ENCODE assay signal across 35 mouse cellular contexts in the genomic region with DNA sequence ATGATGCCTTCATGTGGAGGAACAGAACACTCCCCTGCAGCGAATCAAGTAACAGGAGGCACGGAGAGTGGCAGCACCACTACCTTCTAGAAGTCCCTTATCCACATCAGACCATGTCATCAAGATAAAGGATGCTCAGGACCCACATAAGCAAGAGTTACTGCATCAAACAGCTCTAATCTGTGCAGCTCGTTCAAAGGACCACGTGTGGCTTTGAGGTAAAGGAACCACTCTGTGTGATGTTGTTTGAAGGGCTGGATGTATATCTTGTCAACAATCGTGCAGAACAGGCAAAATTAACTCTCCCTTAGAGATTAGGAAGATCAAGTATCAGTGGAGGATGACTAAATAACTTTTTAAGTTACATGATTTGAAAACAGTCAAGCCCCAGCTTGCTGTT.
"Had no signal": no experiment of that assay in that cellular context is flagged by ENCODE, and none has a peak within 500 bp of the region (broad histone marks: within the 10 kb centered on the region; RNA-seq: fewer than 3 reads in every experiment).

No protein-coding gene starts in this region.

- H3K9me3 ChIP-seq: heart, embryonic 10.5 days; heart, embryonic 12.5 days; heart, embryonic 15.5 days; hindbrain, embryonic 10.5 days; hindbrain, embryonic 15.5 days; intestine, embryonic 15.5 days; kidney, embryonic 15.5 days had no signal

- H3K36me3 ChIP-seq: heart, embryonic 10.5 days; heart, embryonic 12.5 days; heart, embryonic 13.5 days; heart, embryonic 15.5 days; hindbrain, embryonic 10.5 days; hindbrain, embryonic 12.5 days; hindbrain, embryonic 13.5 days; hindbrain, embryonic 15.5 days; intestine, embryonic 15.5 days; kidney, embryonic 15.5 days had no signal

- ATAC-seq: hindbrain, postnatal 0 days; inflammation-experienced regulatory T-cells, adult 6 months; intestine, embryonic 15.5 days; intestine, embryonic 16.5 days; intestine, postnatal 0 days had no signal

- H3K27me3 ChIP-seq: heart, embryonic 12.5 days; heart, embryonic 13.5 days; heart, embryonic 15.5 days; hindbrain, embryonic 12.5 days; hindbrain, embryonic 13.5 days; hindbrain, embryonic 15.5 days; intestine, embryonic 15.5 days; kidney, embryonic 15.5 days had no signal

- DNase-seq: heart, postnatal 10 days; heart, postnatal 14 days; heart, postnatal 36 days; heart, postnatal 4 days; kidney, adult 11 months; kidney, adult 18-20 months; kidney, adult 2 months; kidney, adult 8-10 months; kidney, adult 9 months; kidney, postnatal 10 days; kidney, postnatal 14 days; kidney, postnatal 25 days; kidney, postnatal 36 days; kidney, postnatal 4 days; layer of hippocampus, adult 9-11 months; layer of hippocampus, postnatal 36 days had no signal

- H3K9ac ChIP-seq: heart, embryonic 12.5 days; heart, embryonic 13.5 days; heart, embryonic 15.5 days; hindbrain, embryonic 12.5 days; hindbrain, embryonic 13.5 days; hindbrain, embryonic 14.5 days; hindbrain, embryonic 15.5 days; intestine, embryonic 15.5 days; kidney, embryonic 15.5 days had no signal

- H3K27ac ChIP-seq: heart, embryonic 10.5 days; heart, embryonic 13.5 days; heart, embryonic 15.5 days; hindbrain, embryonic 10.5 days; hindbrain, embryonic 12.5 days; hindbrain, embryonic 13.5 days; hindbrain, embryonic 14.5 days; hindbrain, embryonic 15.5 days; hindbrain, postnatal 0 days; intestine, embryonic 15.5 days; kidney, embryonic 15.5 days; kidney, postnatal 0 days; layer of hippocampus, adult 2 months; left cerebral cortex, adult 2 months had no signal

- H3K4me3 ChIP-seq: heart, embryonic 10.5 days; heart, embryonic 12.5 days; heart, embryonic 13.5 days; heart, embryonic 15.5 days; hindbrain, embryonic 10.5 days; hindbrain, embryonic 12.5 days; hindbrain, embryonic 13.5 days; hindbrain, embryonic 15.5 days; intestine, embryonic 15.5 days; kidney, embryonic 15.5 days; layer of hippocampus, adult 2 months; left cerebral cortex, adult 2 months had no signal

- H3K4me2 ChIP-seq: heart, embryonic 11.5 days; heart, embryonic 12.5 days; heart, embryonic 13.5 days; heart, embryonic 15.5 days; hindbrain, embryonic 12.5 days; hindbrain, embryonic 13.5 days; hindbrain, embryonic 14.5 days; hindbrain, embryonic 15.5 days; intestine, embryonic 15.5 days; kidney, embryonic 15.5 days had no signal

- H3K4me1 ChIP-seq: heart, embryonic 12.5 days; heart, embryonic 15.5 days; hindbrain, embryonic 12.5 days; hindbrain, embryonic 13.5 days; hindbrain, embryonic 15.5 days; intestine, embryonic 15.5 days had no signal
